Mouse (Mus musculus): ENCODE measurements around the gene Zfp91.

DNA sequence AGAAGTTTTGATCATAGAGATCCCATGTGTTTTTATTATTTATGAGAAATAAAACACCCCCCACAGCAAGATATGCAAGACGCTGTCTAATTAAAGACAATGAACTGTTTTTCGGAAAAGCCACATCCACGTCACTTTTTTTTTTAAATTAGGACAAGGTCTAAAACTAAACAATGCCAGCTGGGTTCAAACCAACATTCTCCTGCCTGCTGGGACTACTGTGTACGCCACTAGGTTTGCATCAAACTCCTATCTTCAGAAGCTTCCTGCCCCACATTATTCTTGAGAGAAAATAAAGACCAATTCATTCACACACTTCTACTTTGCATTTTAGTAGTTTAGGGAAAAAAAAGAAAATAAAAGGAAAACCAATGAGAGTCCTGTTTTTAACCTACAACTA is 8.2 kb downstream of the Zfp91 start:
- TF ChIP-seq GATA1 (IDR thresholded peaks at IDR 0.05; ENCODE audit: borderline replicate concordance, low read length) (no peak), FLI1 (IDR thresholded peaks at IDR 0.05; ENCODE audit: low read length) (no peak)

All from megakaryocyte, embryonic 14.5 days (primary cell).